Mouse (Mus musculus) CH12.LX (cell line): ENCODE measurements around the gene Sos2. TPM values are rescaled to one million over a fixed set of nuclear protein-coding genes. Genes with fewer than 3 reads are reported as not detected.

ENCODE experiments used
- DNase-seq: peaks from one replicate; pipeline ENCODE4 v3.0.0-alpha.2; 2013; ENCODE audit errors: extremely low read depth
- H3K27ac ChIP-seq: 2 replicates; pipeline ENCODE4 v1.5.1; 2012; ENCODE audit warnings: low read depth, mild to moderate bottlenecking, control low read depth, moderate library complexity; ENCODE audit not compliant: insufficient read depth
- H3K27me3 ChIP-seq: replicated peaks from 2 replicates; pipeline ENCODE3; 2012; ENCODE audit warnings: inconsistent platforms
- H3K36me3 ChIP-seq, 2 experiments: replicated peaks in 1 of 2; 2 replicates each; pipeline versions ENCODE3 to v1.6.1; 2012; ENCODE audit warnings: inconsistent platforms in 1 of 2, low read length in 1 of 2, mild to moderate bottlenecking in 1 of 2, mixed read lengths in 1 of 2, moderate library complexity in 1 of 2; ENCODE audit not compliant: control insufficient read depth in 1 of 2, insufficient read depth in 1 of 2
- H3K4me1 ChIP-seq, 2 experiments: 2 replicates each; pipeline ENCODE4 v1.6.1; 2012; ENCODE audit warnings: inconsistent platforms in 1 of 2, moderate library complexity in 1 of 2; ENCODE audit not compliant: insufficient read depth in 2 of 2, control insufficient read depth in 1 of 2
- H3K4me2 ChIP-seq: 2 replicates; pipeline ENCODE4 v1.6.1; 2012; ENCODE audit warnings: low read depth, mild to moderate bottlenecking, control low read depth; ENCODE audit not compliant: poor library complexity, insufficient read depth, severe bottlenecking
- H3K4me3 ChIP-seq, 3 experiments: fragments of 150-350 bp in 1 of 3; sonication (generic) in 1 of 3; replicated peaks in 1 of 3; 2 replicates each; pipeline versions ENCODE3 to v1.5.1; 2011 to 2012; ENCODE audit warnings: low read depth in 2 of 3, low read length in 2 of 3, mild to moderate bottlenecking in 2 of 3, moderate library complexity in 2 of 3, control low read depth in 1 of 3, improper control_type of control experiment in 1 of 3, inconsistent platforms in 1 of 3, mixed read lengths in 1 of 3; ENCODE audit not compliant: poor library complexity in 1 of 3
- H3K79me2 ChIP-seq: replicated peaks from 2 replicates; pipeline ENCODE4 v1.6.1; 2012; ENCODE audit warnings: mild to moderate bottlenecking, moderate library complexity; ENCODE audit not compliant: control insufficient read depth, poor library complexity, insufficient read depth, severe bottlenecking; ENCODE audit errors: extremely low read depth
- H3K9ac ChIP-seq: 2 replicates; pipeline ENCODE4 v1.6.1; 2012; ENCODE audit warnings: low read depth, mild to moderate bottlenecking, control low read depth, moderate library complexity; ENCODE audit not compliant: insufficient read depth
- H3K9me3 ChIP-seq: replicated peaks from 2 replicates; pipeline ENCODE3; 2012; ENCODE audit warnings: low read length, inconsistent platforms, mixed read lengths
- BHLHE40 ChIP-seq: IDR thresholded peaks from 2 replicates; pipeline ENCODE4 v1.6.1; 2011; ENCODE audit warnings: mild to moderate bottlenecking, low read depth, low read length, improper control_type of control experiment
- CHD1 ChIP-seq: IDR thresholded peaks from 2 replicates; pipeline ENCODE4 v1.6.1; 2012; ENCODE audit warnings: low read depth, low read length, improper control_type of control experiment, inconsistent platforms
- HCFC1 ChIP-seq: IDR thresholded peaks from 2 replicates; pipeline ENCODE4 v1.6.1; 2012; ENCODE audit warnings: low read depth, mild to moderate bottlenecking, inconsistent platforms, low read length, improper control_type of control experiment
- IRF4 ChIP-seq: IDR thresholded peaks from 2 replicates; pipeline ENCODE4 v1.6.1; 2014; ENCODE audit warnings: low read depth, mild to moderate bottlenecking, inconsistent platforms, low read length, improper control_type of control experiment
- JUN ChIP-seq: IDR thresholded peaks from 2 replicates; pipeline ENCODE4 v1.6.1; 2011; ENCODE audit warnings: low read depth, mild to moderate bottlenecking, low read length, improper control_type of control experiment, moderate library complexity; ENCODE audit not compliant: insufficient read depth
- JUND ChIP-seq: conservative IDR thresholded peaks from 2 replicates; pipeline ENCODE4 v1.6.1; 2011; ENCODE audit warnings: low read depth, low read length, improper control_type of control experiment
- MAFK ChIP-seq: IDR thresholded peaks from 2 replicates; pipeline ENCODE4 v1.6.1; 2011; ENCODE audit warnings: low read length, improper control_type of control experiment; ENCODE audit not compliant: insufficient replicate concordance
- MAX ChIP-seq: IDR thresholded peaks from 2 replicates; pipeline ENCODE4 v1.6.1; 2011; ENCODE audit warnings: low read length, improper control_type of control experiment
- NELFE ChIP-seq: IDR thresholded peaks from 2 replicates; pipeline ENCODE4 v1.6.1; 2011; ENCODE audit warnings: low read depth, low read length, improper control_type of control experiment
- POLR2A ChIP-seq: IDR thresholded peaks from 2 replicates; pipeline ENCODE4 v1.6.1; 2011; ENCODE audit warnings: low read depth, mild to moderate bottlenecking, improper control_type of control experiment, low read length
- SMC3 ChIP-seq: IDR thresholded peaks from 2 replicates; pipeline ENCODE4 v1.6.1; 2011; ENCODE audit warnings: low read depth, low read length, improper control_type of control experiment
- UBTF ChIP-seq: IDR thresholded peaks from 2 replicates; pipeline ENCODE4 v1.6.1; 2012; ENCODE audit warnings: low read depth, mild to moderate bottlenecking, inconsistent platforms, low read length, improper control_type of control experiment, moderate library complexity
- USF1 ChIP-seq: IDR thresholded peaks from 2 replicates; pipeline ENCODE4 v1.6.1; 2014; ENCODE audit warnings: low read depth, mild to moderate bottlenecking, inconsistent platforms, low read length, improper control_type of control experiment
- ZKSCAN1 ChIP-seq: IDR thresholded peaks from 2 replicates; pipeline ENCODE4 v1.6.1; 2012; ENCODE audit warnings: low read depth, inconsistent platforms, low read length, improper control_type of control experiment, borderline replicate concordance
- dilution Hi-C: fragments of 300-500 bp; cut with MboI; formaldehyde crosslinking; loops from 2 replicates; pipeline ENCODE4 v1.14.3; 2020; ENCODE audit warnings: low sequenced_read_pairs; ENCODE audit not compliant: extremely low pct_unique_long_range_greater_than_20kb, extremely low pct_ligation_motif_present
- in situ Hi-C: fragments of 300-500 bp; cut with MboI; formaldehyde crosslinking; loops from 3 replicates; pipeline ENCODE4 v1.14.3; 2019; ENCODE audit warnings: low sequenced_read_pairs, low pct_ligation_motif_present, low pct_unique_long_range_greater_than_20kb, mixed read lengths
- polyA plus RNA-seq: library from polyadenylated mRNA; unstranded; fragments of >175 nt; gene quantifications from 2 replicates; pipeline ENCODE4 v1.2.1, GENCODE M21; 2012; ENCODE audit warnings: low read depth; ENCODE audit not compliant: insufficient read length
- total RNA-seq, 2 experiments: library from RNA; depleted of rRNA; stranded (reverse); fragments of 300-350 nt in 1 of 2; fragments of >200 nt in 1 of 2; gene quantifications; 2 replicates each; pipeline ENCODE4 v1.2.3; 2012 to 2014

The Sos2 gene
- 7.1 and 9.6 TPM in 2 replicates for total RNA-seq (2012; rRNA removed)
- 9.2 and 10.3 TPM in 2 replicates for total RNA-seq (2014; rRNA removed)
- polyA plus RNA-seq = 7.2 and 7.9 TPM in 2 replicates

GRCm38 (mm10) chr12:69681566-69682061 lies at the start of gene Sos2:
TSS of gene Sos2 (minus strand) at chr12:69681852.
- in situ Hi-C loops = loop anchor here (25.0 kb wide), 1 partner anchor 469 kb away; the partner anchor contains the start of gene Gm49384
- TF ChIP-seq SMC3 = no peak
- TF ChIP-seq UBTF = peak; percentile 78
- TF ChIP-seq NELFE = 0 out of 2 replicates have a peak, but pooled peaks have one; percentile 2
- TF ChIP-seq, all 38 proteins: peak for 2
- Histone ChIP-seq H3K9ac (peak within 1 kb of the TSS; percentile 96), H3K79me2 (peaks cover 20% of the 10 kb centered on the region), H3K36me3 (no peaks in the 10 kb centered on the region), H3K27me3 (no peaks in the 10 kb centered on the region), H3K4me2 (peak within 1 kb of the TSS; percentile 99), H3K9me3 (no peaks in the 10 kb centered on the region), H3K27ac (peak within 1 kb of the TSS; percentile 65), H3K4me1 (peaks cover 6 to 7% of the 10 kb centered on the region in 2 experiments), H3K4me3 (peak within 1 kb of the TSS; percentile 71 to 83 (median 75))
- DNase-seq = no peak
- dilution Hi-C loops = no loop called here

- dilution Hi-C loops (no loop called here), in situ Hi-C loops (no loop called here)
- DNase-seq = no peak
- H3K27me3 ChIP-seq = no peaks in the 10 kb centered on the region
- no peak for TF ChIP-seq POLR2A
- no peak for TF ChIP-seq CHD1
- no peak for TF ChIP-seq MAFK
- no peak for TF ChIP-seq NELFE
- TF ChIP-seq JUND = no peak
- no peak for TF ChIP-seq SMC3
- TF ChIP-seq JUN = no peak
- no peak for TF ChIP-seq HCFC1
- H3K9ac ChIP-seq = no peak overlapping the region
- H3K27ac ChIP-seq = no peak overlapping the region
- H3K4me2 ChIP-seq = no peak overlapping the region
- H3K4me3 ChIP-seq = no peak overlapping the region
- H3K36me3 ChIP-seq = peaks cover 0 to 19% of the 10 kb centered on the region in 2 experiments
- H3K79me2 ChIP-seq = no peaks in the 10 kb centered on the region
- H3K4me1 ChIP-seq = peaks cover 0 to 8% of the 10 kb centered on the region in 2 experiments; a peak in 2 of 4 replicates
- no peaks in the 10 kb centered on the region for H3K9me3 ChIP-seq
These were observed 48.7 kb upstream of the Sos2 start for GRCm38 (mm10) chr12:69730306-69730705.

GRCm38 (mm10) chr12:69729246-69729645 lies 47.6 kb upstream of the Sos2 start:
- DNase-seq = no peak
- dilution Hi-C loops (no loop called here), in situ Hi-C loops (no loop called here)
- Histone ChIP-seq H3K4me2 (no peak overlapping the region), H3K4me3 (no peak overlapping the region), H3K79me2 (no peaks in the 10 kb centered on the region), H3K27me3 (no peaks in the 10 kb centered on the region), H3K9me3 (no peaks in the 10 kb centered on the region), H3K9ac (no peak overlapping the region), H3K36me3 (peaks cover 0 to 19% of the 10 kb centered on the region in 2 experiments), H3K4me1 (peaks cover 0 to 8% of the 10 kb centered on the region in 2 experiments; a peak in 2 of 4 replicates), H3K27ac (no peak overlapping the region)
- TF ChIP-seq POLR2A (no peak), JUN (no peak), ZKSCAN1 (no peak), USF1 (no peak), NELFE (no peak), IRF4 (no peak), BHLHE40 (no peak), MAX (no peak)
